Mouse (Mus musculus) brain, adult 2 months (tissue): ENCODE results near the gene D230025D16Rik.

Experiments
- DNase-seq: peaks from one replicate; pipeline ENCODE4 v3.0.0; 2011; ENCODE audit warnings: low read depth, low spot score

Gene D230025D16Rik

GRCm38 (mm10) chr8:105268342-105269074 is 43.6 kb downstream of the D230025D16Rik start:
- peak; percentile 97 for DNase-seq

- no peak for DNase-seq
Observed at GRCm38 (mm10) chr8:105269075-105269458, 44.1 kb downstream of the D230025D16Rik start.

GRCm38 (mm10) chr8:105269461-105269947 is 44.6 kb downstream of the D230025D16Rik start, which contains the start of gene Hsf4:
TSS of gene Hsf4 (plus strand) at chr8:105269801.
- peak; percentile 78 for DNase-seq

- no peak for DNase-seq
Observed at GRCm38 (mm10) chr8:105270101-105270915, 45.4 kb downstream of the D230025D16Rik start.

GRCm38 (mm10) chr8:105270916-105271186 is 45.9 kb downstream of the D230025D16Rik start:
- DNase-seq = no peak

GRCm38 (mm10) chr8:105275387-105275786 is 50.4 kb downstream of the D230025D16Rik start:
- no peak for DNase-seq

GRCm38 (mm10) chr8:105275840-105276239 is 50.9 kb downstream of the D230025D16Rik start, which contains the start of gene Nol3:
TSS of gene Nol3 (plus strand) at chr8:105276140.
- no peak for DNase-seq

GRCm38 (mm10) chr8:105276292-105277120 is 51.6 kb downstream of the D230025D16Rik start:
- DNase-seq = peak; percentile 79

GRCm38 (mm10) chr8:105278911-105279334 is 54.0 kb downstream of the D230025D16Rik start:
- peak; percentile 97 for DNase-seq

- no peak for DNase-seq
Observed at GRCm38 (mm10) chr8:105280567-105280966, 55.6 kb downstream of the D230025D16Rik start.

GRCm38 (mm10) chr8:105281821-105282220 is 56.9 kb downstream of the D230025D16Rik start:
- no peak for DNase-seq

- no peak for DNase-seq
Observed at GRCm38 (mm10) chr8:105282239-105282638, 57.3 kb downstream of the D230025D16Rik start.

- DNase-seq = peak; percentile 73
Observed at GRCm38 (mm10) chr8:105283074-105283473, 58.1 kb downstream of the D230025D16Rik start.

- no peak for DNase-seq
Observed at GRCm38 (mm10) chr8:105285514-105285913, 60.6 kb downstream of the D230025D16Rik start.

GRCm38 (mm10) chr8:105286907-105287306 is 62.0 kb downstream of the D230025D16Rik start:
- DNase-seq = no peak

- no peak for DNase-seq
Observed at GRCm38 (mm10) chr8:105288231-105288630, 63.3 kb downstream of the D230025D16Rik start.

- peak; percentile 99 for DNase-seq
Observed at GRCm38 (mm10) chr8:105288958-105289732, 64.2 kb downstream of the D230025D16Rik start.

- peak; percentile 79 for DNase-seq
Observed at GRCm38 (mm10) chr8:105289805-105290460, 65.0 kb downstream of the D230025D16Rik start, which contains the start of gene 4931428F04Rik. TSS of gene 4931428F04Rik (minus strand) at chr8:105289864.

- peak; percentile 91 for DNase-seq
Observed at GRCm38 (mm10) chr8:105290554-105291314, 65.8 kb downstream of the D230025D16Rik start.
